Mouse (Mus musculus): ENCODE data around the gene Ptpn9. TPM values are rescaled to one million over a fixed set of nuclear protein-coding genes. Genes with fewer than 3 reads are reported as not detected.

The Ptpn9 gene
- polyA plus RNA-seq, 1 experiment, result 69.2 TPM

DNA sequence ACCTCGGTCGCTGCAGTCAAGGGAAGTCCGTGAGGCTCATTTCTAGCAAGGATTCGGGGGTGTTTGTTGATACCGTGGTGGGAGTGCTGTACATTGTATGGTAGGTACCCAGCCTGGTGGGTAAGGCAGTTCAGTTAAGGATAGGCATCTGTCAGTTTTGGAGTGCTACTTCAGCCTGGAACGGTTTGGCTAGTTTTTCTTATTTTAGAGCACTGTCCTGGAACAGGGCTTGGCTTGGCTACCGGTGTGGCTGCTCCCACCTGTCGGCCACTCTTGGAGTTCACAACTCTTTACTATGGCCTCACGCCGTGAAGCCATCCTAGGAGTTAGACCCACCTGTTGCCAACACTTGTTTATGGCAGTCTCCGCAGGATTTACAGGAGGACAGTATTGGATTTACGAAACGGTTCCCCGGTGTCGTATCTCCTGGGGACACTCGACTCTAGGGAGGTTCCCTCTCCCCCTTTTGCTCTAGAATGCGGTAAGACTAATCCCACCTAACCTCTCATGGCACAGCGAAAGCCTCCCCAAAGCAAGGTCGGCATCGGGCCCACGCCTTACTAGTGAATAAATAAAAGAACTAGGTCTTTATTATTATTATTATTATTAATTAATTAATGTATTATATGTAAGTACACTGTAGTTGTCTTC, 79.6 kb downstream of the Ptpn9 start:
- TF ChIP-seq GATA1 (IDR thresholded peaks at IDR 0.05; ENCODE audit: low read length), result no peak

DNA sequence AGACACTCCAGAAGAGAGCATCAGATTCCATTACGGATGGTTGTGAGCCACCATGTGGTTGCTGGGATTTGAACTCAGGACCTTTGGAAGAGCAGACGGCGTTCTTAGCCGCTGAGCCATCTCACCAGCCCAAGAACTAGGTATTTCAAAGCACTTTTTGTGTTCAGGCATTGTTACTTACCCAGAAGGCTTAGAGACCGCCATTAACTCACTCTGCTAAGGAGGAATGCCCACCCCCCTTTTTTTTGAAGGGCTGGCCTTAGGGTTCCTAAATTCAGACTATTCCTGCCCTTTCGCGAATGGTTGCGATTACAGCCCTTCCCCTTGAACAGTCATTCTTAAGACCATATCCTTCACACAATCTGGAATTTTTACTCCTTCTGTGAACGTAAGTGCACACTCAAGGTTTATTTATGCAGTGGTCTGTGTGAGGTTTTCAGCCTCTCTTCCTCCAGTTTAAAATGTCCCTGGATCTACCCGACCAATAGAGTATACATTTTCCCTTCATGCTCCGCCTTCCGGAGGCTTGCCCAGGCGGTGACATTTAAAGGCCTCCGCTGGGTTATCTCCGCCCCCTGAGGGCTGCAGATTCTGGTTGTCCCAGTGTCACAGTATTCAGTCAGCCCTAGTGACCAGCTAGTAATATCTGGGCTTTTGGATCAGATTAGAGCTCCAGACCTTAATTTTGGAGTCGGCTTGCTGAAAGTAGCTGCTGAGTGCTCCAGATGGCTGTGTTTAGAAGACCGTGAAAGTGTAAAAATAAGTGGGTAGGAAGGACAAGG, 80.3 kb downstream of the Ptpn9 start:
- TF ChIP-seq GATA1 (IDR thresholded peaks at IDR 0.05; ENCODE audit: low read length), result no peak

DNA sequence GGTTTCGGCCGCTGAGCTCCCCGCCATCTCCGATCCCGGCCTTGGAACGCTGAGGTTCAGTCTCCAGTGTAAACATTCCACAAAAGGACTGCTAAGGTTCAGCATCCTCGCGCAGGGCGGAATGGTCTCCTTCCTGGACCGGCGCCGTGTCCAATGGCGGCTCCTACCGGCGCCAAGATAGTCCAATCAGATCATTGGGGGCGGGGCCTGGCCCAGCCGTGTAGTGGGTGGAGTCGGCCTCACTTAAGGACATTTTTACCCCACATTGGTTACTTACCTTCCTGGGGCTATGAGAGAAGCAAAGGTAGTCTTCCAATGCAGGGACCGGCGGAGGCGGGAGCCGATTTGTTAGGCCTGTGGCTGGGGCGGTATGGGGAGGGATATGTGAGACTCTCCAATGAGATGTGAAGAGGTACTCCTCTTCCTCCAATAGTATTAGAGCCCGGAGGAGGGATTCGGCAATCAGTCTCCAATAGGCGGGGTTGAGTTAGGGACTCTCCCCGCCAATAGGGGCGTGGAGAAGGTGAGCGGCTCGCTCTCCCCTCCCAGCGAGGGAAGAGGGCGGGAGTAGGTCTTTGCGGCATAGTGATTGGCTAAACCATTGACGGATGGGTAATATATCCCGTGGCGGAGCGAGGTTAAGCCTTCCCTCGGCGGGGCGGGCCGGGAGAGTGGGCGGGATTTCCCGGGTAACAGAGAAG, 81.1 kb downstream of the Ptpn9 start:
- TF ChIP-seq GATA1 (IDR thresholded peaks at IDR 0.05; ENCODE audit: low read length), result no peak

DNA sequence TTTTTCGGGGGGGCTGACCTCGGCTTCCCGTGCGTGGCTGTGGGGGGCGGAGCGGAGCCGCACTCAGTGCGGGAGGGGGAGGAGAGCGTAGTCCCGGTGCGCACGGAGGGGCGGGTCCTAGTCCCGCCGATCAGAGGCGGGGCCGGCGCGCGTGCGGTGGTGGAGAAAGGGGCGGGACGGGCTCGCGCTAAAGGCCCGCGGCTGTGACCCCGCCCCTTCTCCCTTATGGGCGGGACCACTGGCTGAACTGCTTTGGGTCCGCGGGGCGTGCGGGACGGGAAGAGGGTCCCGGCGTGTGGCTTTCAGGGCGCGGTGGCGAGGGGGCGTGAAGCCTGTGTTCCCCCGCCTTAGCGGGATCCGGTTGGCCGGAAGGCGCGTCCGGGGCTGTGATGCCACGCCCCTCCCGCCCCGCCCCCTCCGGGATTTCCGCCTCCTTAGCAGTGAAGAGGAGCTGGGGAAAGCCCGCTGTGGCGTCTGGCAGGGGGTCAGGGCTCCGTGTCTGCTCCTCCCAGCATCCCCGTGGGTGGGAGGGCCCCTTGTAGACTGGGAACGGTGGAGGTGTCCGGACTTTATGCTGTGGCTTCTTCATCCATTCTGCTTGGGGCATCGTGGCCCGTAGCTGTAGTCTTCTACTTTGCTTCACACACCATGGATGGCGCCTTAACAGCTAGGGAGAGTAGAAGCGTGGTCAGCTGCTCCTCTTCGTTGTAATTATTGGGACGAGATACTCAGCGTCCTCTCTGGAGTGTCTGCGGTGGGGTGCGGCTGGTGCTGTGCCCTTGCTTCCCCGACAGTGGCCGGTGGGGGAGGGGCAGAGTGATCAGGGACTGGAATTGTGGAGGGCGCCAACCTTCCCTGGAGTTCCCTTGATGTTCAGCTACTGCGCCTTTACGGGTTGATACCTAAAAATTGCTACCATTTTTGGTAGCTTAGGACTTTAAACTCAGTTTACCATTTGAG, 82.3 kb downstream of the Ptpn9 start:
- TF ChIP-seq GATA1 (IDR thresholded peaks at IDR 0.05; ENCODE audit: low read length), result no peak

DNA sequence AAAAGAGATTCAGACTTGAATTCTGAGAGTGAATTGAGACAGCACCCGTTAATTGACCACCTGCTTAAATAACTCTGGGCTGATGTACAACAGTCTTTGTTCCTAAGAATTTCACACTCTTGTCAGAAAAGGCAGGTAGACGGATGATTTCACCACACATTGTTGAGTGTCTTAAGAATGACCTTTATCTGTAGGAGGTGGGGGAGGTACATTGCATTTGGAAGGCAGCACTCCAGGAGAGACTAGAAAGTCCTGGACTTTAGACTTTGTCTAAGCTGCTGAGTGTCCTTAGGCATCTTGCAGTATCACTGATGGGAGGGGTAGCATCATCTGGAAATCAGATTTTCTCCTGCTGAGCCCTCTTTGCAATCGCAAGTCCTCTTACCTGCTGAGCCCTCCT, 87.5 kb downstream of the Ptpn9 start:
- no peak for TF ChIP-seq GATA1 (IDR thresholded peaks at IDR 0.05; ENCODE audit: low read length)

Other genes with a start within 250 kb of the Ptpn9 start
- not detected in 2 replicates for gene Lingo1, start 198.5 kb upstream of the Ptpn9 start, polyA plus RNA-seq (2012)
- gene Odf3l1, start 130.2 kb upstream of the Ptpn9 start, polyA plus RNA-seq (2012), result not detected in 2 replicates
- gene Cspg4, start 129.9 kb upstream of the Ptpn9 start, polyA plus RNA-seq (2012), result not detected in 2 replicates
- 1.2 and 1.4 TPM in 2 replicates for gene Snx33, start 66.6 kb upstream of the Ptpn9 start, polyA plus RNA-seq (2012)
- 86.0 and 91.2 TPM in 2 replicates for gene Imp3, start 57.4 kb upstream of the Ptpn9 start, polyA plus RNA-seq (2012)
- 1.1 and 1.3 TPM in 2 replicates for gene Snupn, start 44.0 kb upstream of the Ptpn9 start, polyA plus RNA-seq (2012)
- 7.7 and 8.6 TPM in 2 replicates for gene Sin3a, start 77.1 kb downstream of the Ptpn9 start, polyA plus RNA-seq (2012)
- 110 and 125 TPM in 2 replicates for gene Man2c1, start 135.8 kb downstream of the Ptpn9 start, polyA plus RNA-seq (2012)
- 9.1 and 12.8 TPM in 2 replicates for gene Neil1, start 153.4 kb downstream of the Ptpn9 start, polyA plus RNA-seq (2012)
- 37.5 and 41.5 TPM in 2 replicates for gene Commd4, start 163.4 kb downstream of the Ptpn9 start, polyA plus RNA-seq (2012)
- not detected in 2 replicates for gene Trcg1, start 241.6 kb downstream of the Ptpn9 start, polyA plus RNA-seq (2012)

Measured in G1E-ER4 (cell line).